Mouse (Mus musculus) left cerebral cortex, adult 6 months (tissue): Measurements from ENCODE around the gene Oog4. TPM values are rescaled to one million over a fixed set of nuclear protein-coding genes. Genes with fewer than 3 reads are reported as not detected.

Experiments
- long read RNA-seq, 2 experiments: library from polyadenylated mRNA; unstranded; transcript quantifications; one replicate each; pipeline ENCODE4 v2.0.0; 2019 to 2020
- polyA plus RNA-seq: library from polyadenylated mRNA; unstranded; fragments of <200 nt; fragmentation: Nextera tagmentation; gene quantifications from 2 replicates; pipeline ENCODE4 v1.2.3, GENCODE M21; 2021

Oog4 gene
- polyA plus RNA-seq, result not detected in 2 replicates
- long read RNA-seq, experiment 1, result 0 reads
- long read RNA-seq, experiment 2, result 0 reads

DNA sequence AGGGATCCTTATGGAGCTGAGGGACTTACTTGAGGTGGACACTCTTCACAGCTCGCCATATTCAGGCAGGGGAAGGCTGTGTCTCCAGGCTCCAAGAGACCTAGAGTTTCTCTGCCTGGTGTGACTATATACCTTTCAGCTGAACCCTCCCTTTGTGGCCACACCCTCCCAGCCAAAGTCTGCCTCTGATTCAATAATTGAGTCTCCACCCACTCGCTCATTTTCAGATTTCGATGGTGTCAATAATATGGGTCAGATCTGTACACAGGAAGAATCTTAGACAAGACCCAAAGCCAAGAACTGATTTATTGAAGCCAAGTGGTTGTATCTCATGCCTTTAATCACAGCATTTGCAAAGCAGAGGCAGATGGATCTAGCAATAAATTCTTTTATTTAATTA lies at the start of gene Oog4:
TSS of gene Oog4 (minus strand) at position 101 of the 400 bp plus-strand sequence.

GRCm38 (mm10) chr4:143412219-143413092 lies 37.7 kb downstream of the Oog4 start, which contains the start of gene Pramef8:
TSS of gene Pramef8 (plus strand) at chr4:143412426.

GRCm38 (mm10) chr4:143394181-143394580 lies 55.9 kb downstream of the Oog4 start, which contains the start of gene Pramel1:
TSS of gene Pramel1 (plus strand) at chr4:143394428.

Other genes starting within 250 kb of the Oog4 start
- gene Prdm2, start 237.3 kb downstream of the Oog4 start, polyA plus RNA-seq, result 5.2 and 8.3 TPM in 2 replicates
- 29.8 and 32.9 TPM in 2 replicates for gene Pdpn, start 150.8 kb downstream of the Oog4 start, polyA plus RNA-seq
- gene Lrrc38, start 100.6 kb downstream of the Oog4 start, polyA plus RNA-seq, result 3.2 and 4.2 TPM in 2 replicates
- not detected in 2 replicates for gene Pramel1, start 55.9 kb downstream of the Oog4 start, polyA plus RNA-seq
- gene Pramef8, start 37.9 kb downstream of the Oog4 start, polyA plus RNA-seq, result 5.8 and 6.4 TPM in 2 replicates
- gene Gm13043, start 61.0 kb upstream of the Oog4 start, polyA plus RNA-seq, result not detected in 2 replicates
- gene Gm13040, start 85.6 kb upstream of the Oog4 start, polyA plus RNA-seq, result not detected in 2 replicates
- gene BC080695, start 101.4 kb upstream of the Oog4 start, polyA plus RNA-seq, result not detected in 2 replicates
- gene Gm13057, start 101.4 kb upstream of the Oog4 start, polyA plus RNA-seq, result not detected in 2 replicates
- not detected in 2 replicates for gene Gm13083, start 164.7 kb upstream of the Oog4 start, polyA plus RNA-seq
- gene Gm13088, start 206.9 kb upstream of the Oog4 start, polyA plus RNA-seq, result not detected in 2 replicates